Mouse (Mus musculus): ENCODE data around the gene Gm21778. TPM values are rescaled to one million over a fixed set of nuclear protein-coding genes. Genes with fewer than 3 reads are reported as not detected.
"Not testable (repeated sequence)": the region's sequence is repeated elsewhere in the genome, so short reads cannot be mapped to it uniquely, and the experiment has no call there.

The Gm21778 gene
- not detected in 2 replicates for polyA plus RNA-seq (2015; fragmentation: Nextera tagmentation; extraction: Ambion mirVana)

DNA sequence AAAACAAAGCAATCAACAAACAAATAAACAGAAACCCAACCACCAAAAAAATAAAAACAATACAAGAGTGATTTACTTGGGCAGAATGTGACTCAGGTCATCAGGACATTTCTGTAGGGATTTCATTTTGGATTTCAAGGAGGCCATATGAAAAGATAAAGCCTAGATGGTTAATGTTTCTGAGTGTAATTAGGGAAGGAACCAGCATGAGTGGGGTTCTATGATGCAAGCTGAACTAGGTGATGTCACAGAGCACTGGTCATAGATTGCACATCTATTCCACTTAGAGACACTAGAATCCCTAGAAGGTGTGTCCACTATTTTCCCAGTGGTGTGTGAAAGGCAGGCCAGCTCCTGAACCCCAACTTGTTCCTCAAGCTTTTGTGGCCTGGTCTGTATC lies at the start of gene Gm21778:
Gene Gm21778, plus strand, starts transcription at position 301 of the 400 bp plus-strand sequence.
- H3K9ac ChIP-seq (ENCODE audit: low read length); H3K27me3 ChIP-seq (ENCODE audit: control insufficient read depth, insufficient read depth, low read length); H3K36me3 ChIP-seq (ENCODE audit: control insufficient read depth, insufficient read depth, low read length); H3K27ac ChIP-seq (replicated peaks); H3K4me1 ChIP-seq (replicated peaks; ENCODE audit: control insufficient read depth, insufficient read depth); H3K4me2 ChIP-seq (replicated peaks; ENCODE audit: low read depth); DNase-seq (ENCODE audit: low spot score); ATAC-seq (ENCODE audit: low FRiP score, low TSS enrichment); H3K9me3 ChIP-seq (ENCODE audit: control insufficient read depth, low read length); H3K4me3 ChIP-seq (ENCODE audit: low read depth, low read length): not testable (repeated sequence)

Other genes with a start within 250 kb of the Gm21778 start
- gene Gm20914, start 216.5 kb upstream of the Gm21778 start, polyA plus RNA-seq (2015; fragmentation: Nextera tagmentation; extraction: Ambion mirVana), result not detected in 2 replicates
- not detected in 2 replicates for gene Gm28171, start 149.1 kb upstream of the Gm21778 start, polyA plus RNA-seq (2015; fragmentation: Nextera tagmentation; extraction: Ambion mirVana)